Mouse (Mus musculus) CD4-positive, CD25-positive, alpha-beta regulatory T cell, adult 4 months (primary cell): ENCODE results near the gene Cyb5rl. TPM values are rescaled to one million over a fixed set of nuclear protein-coding genes. Genes with fewer than 3 reads are reported as not detected.
A peak's percentile ranks its signal among the peaks of the same experiment; 100 is the strongest.
"Not testable (repeated sequence)": the region's sequence is repeated elsewhere in the genome, so short reads cannot be mapped to it uniquely, and the experiment has no call there.

ENCODE experiments used
- ATAC-seq: one replicate; pipeline ENCODE4 v1.8.0; 2017
- polyA plus RNA-seq, 2 experiments: library from polyadenylated mRNA; unstranded; fragments of 100-300 nt; shearing (Covaris generic); gene quantifications; one replicate each; pipeline ENCODE4 v1.2.1; 2017

The Cyb5rl gene
- polyA plus RNA-seq, 2 experiments from 2014 or later = 7.1 to 15.3 TPM

DNA sequence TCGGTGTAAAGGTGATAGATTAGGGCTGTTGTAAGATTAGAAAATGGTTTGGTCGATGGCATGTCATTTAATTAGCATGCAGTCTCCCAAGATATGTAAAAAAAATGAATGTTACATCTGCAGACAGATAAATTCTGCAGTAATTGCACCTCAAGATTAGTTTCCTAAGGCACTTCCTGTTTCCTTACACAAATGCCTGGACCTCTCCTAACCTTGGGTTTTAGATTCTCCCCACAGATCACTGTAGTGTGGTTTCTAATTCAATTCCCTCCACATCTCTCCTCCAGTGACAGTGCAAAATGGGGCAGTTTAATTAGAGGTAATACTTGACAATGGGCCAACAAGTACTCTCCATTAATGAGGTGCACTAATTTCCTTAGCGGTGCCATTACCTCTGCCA is 3.6 kb upstream of the Cyb5rl start:
- no peak for ATAC-seq

DNA sequence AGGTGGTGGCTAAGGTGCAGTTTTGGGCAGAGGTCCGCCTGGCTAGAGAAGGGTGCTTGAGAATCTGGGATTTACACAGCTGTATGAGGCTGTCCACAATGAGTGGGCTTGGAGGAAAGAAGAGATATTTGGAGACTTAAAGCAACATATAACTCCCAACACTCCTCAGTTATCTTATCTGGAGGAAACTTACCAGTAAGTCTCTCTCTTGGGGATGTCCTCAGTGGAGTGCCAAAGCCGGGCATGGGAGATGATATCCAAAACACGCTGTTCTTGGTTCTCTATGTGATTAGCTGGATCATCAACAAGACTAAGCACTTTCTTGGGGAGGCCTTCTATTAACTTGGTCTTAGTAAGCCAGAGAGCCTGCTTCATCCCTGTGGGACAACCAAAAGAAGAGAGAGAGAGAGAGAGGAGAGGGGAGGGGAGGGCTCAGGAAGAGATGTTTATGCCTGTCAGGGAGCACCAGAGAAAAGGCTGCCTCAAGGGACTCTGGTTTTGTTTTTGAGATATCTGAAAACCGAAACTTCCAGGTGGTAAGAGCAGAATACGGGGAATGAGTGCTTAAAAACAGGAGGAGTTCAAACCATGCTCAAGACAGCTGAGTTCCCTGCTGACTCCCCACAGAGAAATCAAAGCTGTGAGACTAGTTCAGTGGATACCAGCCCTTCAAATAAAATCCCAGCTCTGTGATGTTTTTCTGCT is 2.2 kb upstream of the Cyb5rl start:
- ATAC-seq = no peak

DNA sequence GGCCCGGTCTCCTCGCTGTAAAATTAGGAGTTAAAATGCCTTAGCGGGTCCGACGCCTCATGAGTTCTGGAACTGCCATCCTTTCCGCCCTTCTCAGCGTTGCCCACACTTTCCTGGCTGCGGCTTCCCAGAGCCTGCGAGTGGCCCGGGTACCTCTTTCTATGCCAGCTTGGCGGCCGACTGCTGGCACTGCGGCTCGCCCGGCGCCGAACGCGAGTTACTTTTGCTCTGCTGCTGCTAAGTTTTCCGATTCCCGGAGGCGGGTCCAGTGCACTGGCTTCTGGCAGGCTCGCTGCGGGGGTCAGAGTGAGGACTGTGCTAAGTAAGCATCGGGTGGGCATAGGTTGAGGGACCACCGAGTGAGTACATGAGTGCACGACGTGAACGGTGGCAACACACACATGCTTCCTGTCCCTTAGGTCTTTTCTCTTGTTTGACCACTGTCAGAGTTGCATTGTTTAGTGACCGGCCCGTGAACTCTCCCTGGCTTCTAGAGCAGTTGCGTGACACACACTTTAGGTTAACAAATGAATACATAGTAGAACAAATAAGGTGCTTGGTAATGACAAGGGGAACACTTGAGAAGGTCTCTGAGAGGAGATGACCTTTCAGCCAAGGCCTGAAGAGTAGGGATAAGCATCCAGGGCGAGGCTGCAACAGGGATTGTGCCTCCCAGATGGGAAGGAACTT is 508 bp downstream of the Cyb5rl start:
- ATAC-seq = peak; percentile 33

DNA sequence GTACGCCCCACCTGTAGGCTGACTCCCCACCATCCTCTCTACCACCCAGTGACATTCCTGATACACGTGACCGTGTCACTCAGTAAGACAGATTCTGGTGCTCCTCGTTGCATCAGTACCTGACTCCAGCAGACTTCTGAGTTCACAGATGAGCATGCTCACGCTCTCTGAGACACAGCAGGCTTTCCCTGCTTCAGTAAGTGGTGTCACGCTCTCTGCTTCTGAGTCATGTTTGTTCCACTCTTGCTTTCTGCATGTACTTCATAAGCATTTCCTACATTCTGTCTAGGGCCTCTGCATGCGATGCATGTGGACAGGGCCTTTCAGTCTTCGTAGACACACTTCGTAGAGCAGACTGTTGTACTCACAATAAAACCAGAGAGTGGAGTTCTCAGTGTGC is 5.6 kb downstream of the Cyb5rl start:
- ATAC-seq = no peak

DNA sequence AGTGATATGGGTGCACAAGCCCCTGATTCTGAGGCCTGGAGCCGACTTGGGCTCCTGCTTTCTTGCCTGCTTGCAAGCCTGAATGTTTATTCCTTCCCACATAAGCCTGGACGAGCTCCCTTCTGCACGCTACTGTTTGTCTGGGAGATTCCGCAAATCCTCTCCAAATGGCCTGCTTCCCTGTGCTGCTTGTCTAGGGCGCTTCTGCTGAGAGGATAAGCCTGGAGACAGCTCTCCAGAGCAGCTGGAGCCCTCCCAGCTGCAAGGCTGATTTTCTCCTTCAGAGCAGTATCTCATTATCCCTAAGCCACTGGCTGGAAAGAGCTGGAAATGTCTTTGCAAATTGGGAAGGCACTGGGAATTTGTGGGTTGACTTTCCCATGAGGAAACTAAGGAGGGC is 8.7 kb downstream of the Cyb5rl start:
- no peak for ATAC-seq

DNA sequence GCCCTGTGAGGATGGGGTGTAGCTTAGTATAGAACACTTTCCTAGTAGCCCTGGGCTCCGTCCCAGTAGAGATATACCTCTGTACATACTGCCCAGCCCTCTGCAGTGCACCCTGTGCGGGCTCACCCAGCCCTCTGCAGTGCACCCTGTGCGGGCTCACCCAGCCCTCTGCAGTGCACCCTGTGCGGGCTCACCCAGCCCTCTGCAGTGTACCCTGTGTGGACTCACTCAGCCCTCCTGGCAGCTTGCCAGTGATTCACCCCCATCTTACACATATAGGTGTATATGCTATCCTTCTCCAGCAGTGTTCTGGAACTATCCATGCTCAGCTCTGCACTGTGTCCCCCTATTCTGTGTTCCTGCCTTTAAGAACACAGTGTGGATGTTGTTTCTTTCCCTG is 12.1 kb downstream of the Cyb5rl start:
- ATAC-seq = no peak

DNA sequence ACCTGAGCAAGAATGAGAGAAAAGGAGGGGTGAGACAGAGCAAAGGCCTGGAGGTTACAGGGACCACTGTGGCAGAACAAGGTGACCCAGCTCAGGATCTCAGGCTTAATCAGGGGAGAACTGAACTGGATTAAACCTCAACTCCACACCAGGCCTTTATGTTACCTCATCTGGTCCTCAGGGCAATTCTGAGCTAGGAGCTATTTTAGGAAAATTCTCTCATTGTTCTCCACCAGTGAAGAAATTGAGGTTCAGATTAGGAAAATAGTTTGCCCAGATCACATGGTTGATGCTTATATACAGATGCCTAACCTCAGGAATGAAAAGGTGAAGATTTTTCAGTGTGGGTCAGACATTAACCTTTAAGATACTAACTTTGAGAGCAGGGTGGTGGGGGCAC is 12.9 kb downstream of the Cyb5rl start:
- no peak for ATAC-seq

DNA sequence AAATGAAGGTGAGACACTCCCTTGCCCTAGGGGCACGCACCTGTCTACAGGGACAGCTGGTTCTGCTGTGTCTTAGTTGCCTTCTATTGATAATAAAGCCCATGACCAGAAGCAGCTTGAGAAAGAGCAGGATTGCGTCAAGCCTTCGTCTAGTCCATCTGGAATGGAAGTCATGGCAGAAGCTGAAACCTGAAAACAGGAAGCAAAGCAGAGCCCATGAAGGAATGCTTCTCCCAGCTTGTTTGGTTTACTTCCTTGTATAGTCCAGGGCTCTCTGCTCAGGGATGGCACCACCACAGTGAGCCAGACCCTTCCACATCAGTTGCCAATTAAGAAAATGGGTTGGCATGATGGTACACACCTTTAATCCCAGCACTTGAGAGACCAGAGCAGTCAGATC is 15.4 kb downstream of the Cyb5rl start:
- no peak for ATAC-seq

DNA sequence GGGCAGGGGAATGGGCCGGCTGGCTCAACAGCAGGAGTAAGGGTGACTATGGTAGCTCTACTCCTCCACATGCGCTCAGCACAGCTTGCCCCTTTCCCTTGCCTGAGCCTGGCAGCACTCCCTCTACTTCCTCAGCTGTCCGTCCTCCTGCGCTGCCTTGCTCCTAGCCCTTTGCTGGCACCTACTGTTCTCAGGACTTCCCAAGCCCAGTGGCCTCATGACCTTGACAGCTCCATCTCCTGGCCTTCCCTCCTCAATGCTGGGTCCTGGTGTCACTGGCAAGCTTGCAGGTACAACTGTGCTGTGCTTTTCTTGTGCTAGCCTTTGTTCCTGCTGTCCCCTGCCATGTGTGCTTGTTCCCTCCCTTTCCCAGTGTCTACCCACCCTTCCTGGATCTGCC is 16.3 kb downstream of the Cyb5rl start:
- ATAC-seq = no peak

DNA sequence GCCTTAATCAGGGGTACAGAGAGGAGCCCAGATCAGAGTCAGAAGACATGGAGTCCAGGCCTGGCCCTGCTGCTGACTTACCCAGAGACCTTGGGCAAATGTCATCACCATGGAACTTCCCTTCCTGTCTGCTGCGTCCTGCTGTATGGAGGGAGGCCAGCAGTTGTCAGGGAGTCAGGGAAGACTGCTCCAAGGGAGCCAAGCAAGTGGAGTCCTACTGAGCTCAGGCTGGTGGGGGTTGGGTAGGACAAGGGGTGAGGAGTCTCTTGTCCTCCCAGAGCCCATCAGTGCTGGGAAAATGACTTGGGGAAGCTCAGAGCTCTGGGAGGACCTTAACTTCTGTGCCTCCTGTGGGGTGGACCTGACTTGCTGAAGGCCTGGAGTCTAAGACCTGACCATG is 17.6 kb downstream of the Cyb5rl start:
- ATAC-seq = no peak

DNA sequence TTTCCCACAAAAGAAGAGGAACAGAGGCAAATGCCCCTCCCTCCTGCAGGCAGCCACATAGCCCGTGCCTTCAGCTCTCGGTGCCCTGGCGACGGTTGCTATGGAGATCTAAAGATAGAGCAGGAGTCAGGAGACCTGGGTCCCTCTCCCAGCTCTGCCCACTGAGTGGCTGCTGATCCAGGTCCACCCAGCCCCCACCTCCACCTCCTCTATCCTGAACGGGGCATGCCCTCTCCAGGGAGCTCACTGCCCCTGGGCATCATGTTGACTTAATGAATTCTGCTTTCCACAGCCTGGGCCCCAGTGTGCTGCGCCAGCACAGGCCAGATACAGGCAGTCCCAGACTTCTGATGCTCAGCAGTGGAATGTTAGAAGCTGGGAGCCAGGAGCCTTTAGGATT is 18.1 kb downstream of the Cyb5rl start:
- ATAC-seq = no peak

DNA sequence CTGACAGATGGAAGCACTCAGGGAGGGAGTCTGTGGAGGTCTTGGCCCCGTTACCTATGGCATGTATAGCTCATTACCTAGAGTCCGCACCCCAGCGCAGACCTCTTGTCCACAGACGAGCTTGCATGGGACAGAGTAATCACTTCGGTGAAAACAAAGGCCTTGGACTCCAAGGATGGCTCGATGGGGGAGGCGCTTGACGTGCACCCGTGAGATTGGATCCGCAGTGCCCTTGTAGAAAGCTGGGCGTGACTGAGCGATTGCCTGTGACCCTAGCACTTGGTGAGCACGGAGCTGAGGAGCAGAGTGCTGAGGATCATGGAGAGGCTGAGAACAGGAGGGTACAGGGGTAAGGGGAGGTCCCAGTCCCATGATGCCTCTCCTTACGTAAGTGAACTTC is 24.9 kb downstream of the Cyb5rl start:
- ATAC-seq = no peak

DNA sequence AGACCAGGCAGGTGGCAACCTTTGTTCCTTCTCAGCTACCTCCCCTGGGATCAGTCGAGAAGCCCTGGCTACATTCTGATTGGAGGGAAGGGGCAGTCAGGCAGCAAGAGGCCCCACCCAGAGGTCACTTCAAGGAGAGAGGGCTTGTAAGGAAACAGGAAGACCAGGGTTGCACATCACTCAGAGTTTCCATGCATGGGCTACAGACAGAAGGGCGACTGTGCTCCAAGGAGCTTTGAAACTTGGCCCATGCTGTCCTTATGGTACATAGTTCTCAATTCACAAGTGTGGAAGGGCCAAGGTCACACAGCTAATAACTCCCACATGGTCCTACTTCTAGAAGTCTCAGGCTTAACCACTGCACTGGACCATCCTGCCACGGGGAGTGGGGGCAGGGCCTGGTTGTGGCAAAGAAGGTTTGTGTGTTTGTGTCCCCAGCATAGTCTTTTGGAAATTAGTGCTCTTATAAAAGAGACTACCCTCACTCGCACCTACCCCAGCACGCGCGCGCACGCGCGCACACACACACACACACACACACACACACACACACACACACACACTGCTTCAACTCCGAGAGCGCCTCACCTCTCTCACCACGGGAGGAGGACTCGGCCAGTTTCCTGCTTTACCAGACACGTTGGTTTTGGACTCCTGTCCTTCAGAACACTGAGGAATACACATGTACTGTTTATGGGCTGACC is 27.8 kb downstream of the Cyb5rl start:
- ATAC-seq = no peak

DNA sequence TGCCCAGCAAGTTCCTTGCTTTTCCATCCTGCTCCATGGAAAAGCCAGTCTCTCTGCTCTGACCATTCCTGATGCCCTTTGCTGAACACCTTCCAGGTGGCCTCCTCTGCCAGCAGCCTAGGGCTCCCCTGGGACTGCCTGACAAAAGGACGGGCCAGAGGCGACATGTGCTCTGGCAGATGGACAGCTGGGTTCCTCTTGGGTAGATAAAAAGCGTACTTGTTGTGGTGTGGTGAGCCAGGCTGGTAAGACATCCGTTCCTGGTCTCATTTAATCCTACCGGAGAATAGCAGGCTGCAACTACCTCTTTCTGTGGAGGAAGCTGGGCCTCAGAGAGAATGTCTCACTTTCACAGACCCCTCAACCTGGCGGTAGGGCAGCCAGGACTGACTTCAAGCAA is 29.3 kb downstream of the Cyb5rl start:
- no peak for ATAC-seq

DNA sequence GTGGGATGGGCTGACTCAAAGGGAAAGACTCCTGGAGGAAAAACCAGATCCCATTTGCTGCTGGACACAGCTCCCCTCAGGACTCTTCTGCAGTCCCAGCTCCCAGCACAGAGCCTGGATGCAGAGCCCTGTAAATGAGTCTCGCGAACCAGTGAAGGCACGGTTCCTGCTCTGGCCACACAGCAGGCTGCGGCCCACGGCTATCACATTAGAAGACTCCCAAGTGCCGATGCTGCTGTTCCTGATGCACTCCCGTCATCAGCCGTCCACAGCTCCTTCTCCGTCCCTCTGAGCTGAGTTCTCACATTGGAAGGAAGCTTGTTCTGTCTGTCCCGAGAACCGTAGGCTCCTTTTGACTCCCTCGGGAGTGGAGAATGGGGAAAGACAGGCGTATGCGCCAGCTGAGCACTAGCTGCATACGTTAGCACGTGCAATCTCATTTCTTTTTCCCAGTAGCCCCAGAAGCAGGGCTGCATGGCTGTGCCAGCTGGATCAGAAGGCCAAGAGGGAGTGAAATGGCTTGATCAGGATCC is 30.1 kb downstream of the Cyb5rl start, which contains the start of gene Cdcp2:
TSS of gene Cdcp2 (plus strand) at position 51 of the 533 bp plus-strand sequence.
- no peak for ATAC-seq

DNA sequence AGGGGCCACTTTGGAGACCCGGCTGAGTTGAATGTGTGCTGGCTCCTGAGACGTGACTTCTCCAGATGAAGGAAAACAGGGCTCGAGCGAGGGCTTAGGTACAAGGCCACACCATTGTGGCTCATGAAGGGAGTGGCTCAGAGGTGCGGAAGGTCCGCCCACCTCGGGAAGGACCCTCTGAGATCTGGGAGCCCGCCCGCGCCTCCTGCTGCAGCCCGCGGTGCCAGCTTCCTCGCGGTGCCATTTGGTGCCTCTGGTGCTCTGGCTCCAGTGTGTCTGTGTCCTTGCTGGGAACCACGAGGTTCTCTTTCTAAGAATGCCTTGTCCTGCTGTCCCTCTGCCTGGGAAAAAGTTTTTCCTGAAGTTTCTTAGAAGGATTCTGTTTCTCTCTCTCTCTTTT is 31.1 kb downstream of the Cyb5rl start:
- ATAC-seq = no peak

DNA sequence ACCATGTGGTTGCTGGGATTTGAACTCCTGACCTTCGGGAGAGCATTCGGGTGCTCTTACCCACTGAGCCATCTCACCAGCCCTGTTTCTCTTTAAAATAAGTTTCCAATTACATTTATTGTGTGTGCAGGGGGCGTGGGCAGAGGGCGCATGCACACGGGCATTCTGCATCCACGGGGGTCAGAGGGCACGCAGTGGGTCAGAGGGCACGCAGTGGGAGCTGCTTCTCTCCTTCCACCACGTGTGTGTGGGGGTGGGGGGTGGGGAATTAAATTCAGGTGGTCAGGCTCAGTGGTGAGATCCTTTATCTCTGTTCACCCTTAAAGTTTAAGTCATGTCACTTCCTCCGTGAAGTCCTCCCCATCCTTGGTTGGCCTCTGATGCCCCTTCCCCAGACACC is 31.6 kb downstream of the Cyb5rl start:
- no peak for ATAC-seq

DNA sequence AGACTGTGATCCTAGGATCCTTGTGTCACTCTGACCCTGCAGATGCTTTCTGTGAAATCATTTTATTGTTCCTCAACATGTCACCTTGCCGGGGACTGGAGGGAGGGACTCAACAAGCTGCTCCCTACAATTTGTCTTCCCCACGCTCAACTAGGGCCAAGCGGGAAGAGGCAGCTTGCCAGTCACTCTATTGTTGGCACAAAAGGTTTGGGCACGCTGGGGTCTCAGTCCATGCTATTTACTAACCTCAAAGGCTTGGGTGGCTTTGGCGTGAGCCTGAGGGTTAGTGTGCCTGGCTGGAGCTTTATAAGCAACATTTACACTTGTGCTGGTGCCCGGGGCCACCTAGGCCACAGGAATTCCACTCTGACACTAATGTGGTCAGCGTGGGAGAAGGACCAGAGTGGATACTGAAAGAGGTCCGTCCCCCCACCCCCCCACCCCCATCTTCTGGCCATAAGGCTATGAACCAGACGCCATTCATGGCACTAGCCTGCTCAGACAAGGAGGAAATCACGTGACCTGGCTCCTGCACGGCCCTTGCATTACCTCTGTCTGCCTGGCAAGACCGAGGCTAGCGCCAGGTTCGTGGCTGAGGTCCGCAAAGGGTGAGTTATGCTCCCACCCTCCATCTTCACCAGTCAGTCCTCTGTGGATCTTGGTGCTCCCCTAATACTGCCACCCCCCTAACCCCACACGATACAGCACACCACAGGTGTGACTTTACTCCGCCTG is 32.2 kb downstream of the Cyb5rl start:
- ATAC-seq = no peak

DNA sequence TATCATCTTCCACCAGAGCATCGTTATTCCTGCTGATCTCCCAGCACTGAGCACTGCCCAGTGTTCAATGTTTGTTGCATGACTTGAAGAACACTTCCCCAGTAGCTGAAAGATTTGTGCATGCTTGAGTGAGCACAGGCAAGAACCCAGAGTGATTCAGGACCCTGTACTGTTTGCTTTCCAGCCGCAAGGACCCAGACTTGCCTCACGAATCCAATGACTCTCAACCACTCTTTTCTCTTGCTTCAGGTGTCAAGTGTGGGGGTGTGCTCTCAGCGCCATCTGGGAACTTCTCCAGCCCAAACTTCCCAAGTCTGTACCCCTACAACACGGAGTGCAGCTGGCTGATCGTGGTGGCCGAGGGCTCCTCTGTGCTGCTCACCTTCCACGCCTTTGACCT is 35.4 kb downstream of the Cyb5rl start:
- ATAC-seq = no peak

DNA sequence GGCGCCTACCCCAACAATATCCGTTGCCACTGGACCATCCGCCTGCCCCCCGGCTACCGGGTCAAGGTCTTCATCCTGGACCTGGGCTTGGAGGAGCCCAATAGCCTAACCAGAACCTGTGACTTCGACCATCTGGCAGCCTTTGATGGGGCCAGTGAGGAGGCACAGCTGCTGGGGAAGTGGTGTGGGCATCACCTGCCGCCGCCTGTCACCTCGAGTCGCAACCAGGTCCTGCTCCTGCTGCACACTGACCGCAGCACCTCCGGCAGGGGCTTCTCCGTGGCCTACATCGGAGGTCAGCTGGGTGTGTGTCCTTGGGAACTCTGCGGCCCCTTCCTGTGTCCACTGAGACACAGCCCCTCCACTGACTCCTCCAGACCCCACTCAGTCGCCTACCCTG is 40.0 kb downstream of the Cyb5rl start:
- no peak for ATAC-seq

DNA sequence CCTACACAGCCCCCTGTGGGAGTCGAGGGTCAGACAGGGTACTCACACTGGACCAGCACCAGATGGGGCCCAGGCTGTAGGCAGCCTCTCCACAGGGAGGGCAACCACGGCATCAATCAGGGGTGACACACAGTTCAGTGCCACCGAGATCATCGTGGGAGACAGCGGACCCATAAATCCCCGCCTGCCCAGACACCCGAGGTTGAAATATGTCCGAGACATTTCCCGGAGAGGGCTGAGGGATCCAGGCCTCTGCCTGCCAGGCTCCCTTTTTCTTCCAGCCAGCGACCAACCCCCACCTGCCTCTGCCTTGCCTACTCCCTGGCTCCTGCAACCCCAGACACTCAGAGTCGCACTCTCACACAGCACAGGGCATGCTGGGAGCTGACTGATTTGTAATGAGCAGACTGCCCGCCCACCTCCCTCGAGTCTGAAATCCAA is 41.5 kb downstream of the Cyb5rl start:
- no peak for ATAC-seq

DNA sequence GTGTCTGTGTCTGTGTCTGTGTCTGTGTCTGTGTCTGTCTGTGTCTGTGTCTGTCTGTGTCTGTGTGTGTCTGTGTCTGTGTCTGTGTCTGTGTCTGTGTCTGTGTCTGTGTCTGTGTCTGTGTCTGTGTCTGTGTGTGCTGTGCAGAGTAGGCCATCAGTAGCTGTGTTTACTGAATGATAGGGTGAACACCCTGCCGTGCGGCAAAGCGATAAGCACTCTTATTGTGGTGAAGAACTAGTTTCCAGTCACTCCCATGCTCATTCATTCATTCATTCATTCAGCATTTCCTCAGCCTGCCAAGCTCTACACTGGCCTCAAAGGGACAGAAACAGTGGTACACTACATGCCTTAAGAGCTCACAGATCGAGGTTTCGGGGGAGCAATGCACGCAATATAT is 42.4 kb downstream of the Cyb5rl start:
- not testable (repeated sequence) for ATAC-seq

DNA sequence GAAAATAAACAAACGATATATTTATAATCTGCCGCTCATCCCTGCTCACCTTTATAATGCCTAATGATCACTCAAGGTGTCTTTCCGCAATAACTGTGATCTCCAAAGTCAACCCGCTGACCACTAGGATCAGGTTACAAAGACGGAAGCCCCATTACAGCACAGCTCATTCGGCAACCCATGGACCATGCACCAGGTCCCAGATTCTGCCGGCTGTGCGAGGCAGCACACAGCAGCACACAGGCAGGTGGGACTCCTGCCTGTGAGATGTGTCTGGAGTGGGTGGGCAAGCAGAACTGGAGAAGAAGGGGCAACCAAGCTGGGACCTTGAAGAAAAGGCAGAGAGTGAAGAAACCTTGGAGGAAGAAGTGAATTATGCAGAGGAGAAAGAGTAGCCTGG is 47.5 kb downstream of the Cyb5rl start:
- no peak for ATAC-seq
